Mouse (Mus musculus) hindbrain, embryonic 11.5 days (tissue): ENCODE results near the gene Nmnat2. TPM values are rescaled to one million over a fixed set of nuclear protein-coding genes. Genes with fewer than 3 reads are reported as not detected.

ENCODE experiments used
- ATAC-seq: fragments of 200-750 bp; cut with Nextera tagmentation; 2 replicates; pipeline ENCODE4 v1.8.0; 2017; ENCODE audit warnings: mild to moderate bottlenecking, moderate TSS enrichment, moderate library complexity; ENCODE audit not compliant: low FRiP score
- DNase-seq: peaks from one replicate; pipeline ENCODE4 v3.0.0-alpha.2; 2015; ENCODE audit warnings: low spot score
- H3K27ac ChIP-seq: fragments of 300-500 bp; sonication (generic); 2 replicates; pipeline ENCODE4 v1.5.1; 2014; ENCODE audit warnings: mild to moderate bottlenecking, low read depth, low read length
- H3K27me3 ChIP-seq: fragments of 300-500 bp; sonication (generic); 2 replicates; pipeline ENCODE4 v1.6.1; 2014; ENCODE audit warnings: mild to moderate bottlenecking, low read length, moderate library complexity, mixed read lengths; ENCODE audit not compliant: control insufficient read depth, insufficient read depth
- H3K36me3 ChIP-seq: fragments of 300-500 bp; sonication (generic); 2 replicates; pipeline ENCODE4 v1.6.1; 2014; ENCODE audit warnings: mild to moderate bottlenecking, low read length, moderate library complexity, mixed read lengths; ENCODE audit not compliant: control insufficient read depth, insufficient read depth
- H3K4me1 ChIP-seq: fragments of 300-500 bp; sonication (generic); replicated peaks from 2 replicates; pipeline ENCODE4 v1.6.1; 2014; ENCODE audit warnings: low read length, mixed read lengths; ENCODE audit not compliant: control insufficient read depth, insufficient read depth
- H3K4me2 ChIP-seq: fragments of 300-500 bp; sonication (generic); replicated peaks from 2 replicates; pipeline ENCODE4 v1.6.1; 2014; ENCODE audit warnings: mild to moderate bottlenecking, low read depth, low read length
- H3K4me3 ChIP-seq: fragments of 300-500 bp; sonication (generic); 2 replicates; pipeline ENCODE4 v1.5.1; 2014; ENCODE audit warnings: low read depth, low read length
- H3K9ac ChIP-seq: fragments of 300-500 bp; sonication (generic); 2 replicates; pipeline ENCODE4 v1.6.1; 2014; ENCODE audit warnings: low read depth, low read length
- H3K9me3 ChIP-seq: fragments of 300-500 bp; sonication (generic); 2 replicates; pipeline ENCODE4 v1.6.1; 2016; ENCODE audit warnings: low read length; ENCODE audit not compliant: control insufficient read depth
- WGBS: fragments of 180-500 bp; shearing (Covaris S2); extraction: QIAGEN DNeasy Blood & Tissue Kit; methylation state at CpG from one replicate; pipeline ENCODE4 v1.1.7; 2014; 5-methylcytosine and 5-hydroxymethylcytosine counted together
- polyA plus RNA-seq: library from polyadenylated mRNA; unstranded; fragments of >200 nt; fragmentation: Nextera tagmentation; extraction: Ambion mirVana; gene quantifications from 2 replicates; pipeline ENCODE4 v1.2.1, GENCODE M21; 2014

The Nmnat2 gene
- polyA plus RNA-seq, 1 experiment from 2014 or later = 36.7 TPM

DNA sequence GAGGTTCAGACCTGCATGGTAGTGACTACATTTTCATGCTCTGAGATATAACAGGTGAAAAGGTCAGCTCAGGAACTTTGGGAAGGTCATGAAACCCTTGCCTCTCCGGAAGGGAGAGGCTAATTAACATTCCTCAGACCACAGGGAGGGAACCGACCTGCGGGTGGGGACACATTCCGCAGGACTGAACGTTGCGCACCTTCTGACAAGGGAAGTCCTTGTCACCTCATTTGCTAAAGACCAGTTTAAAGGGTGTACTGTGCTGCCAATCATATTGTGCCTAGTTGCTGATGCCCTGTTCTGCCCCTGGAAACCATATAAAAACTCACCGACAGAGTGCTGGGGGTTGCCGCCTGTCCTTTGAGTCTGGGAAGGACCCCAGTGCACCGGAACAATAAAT, 54.5 kb downstream of the Nmnat2 start:
- H3K27ac ChIP-seq = no peak overlapping the region
- H3K9ac ChIP-seq = no peak overlapping the region
- DNase-seq = no peak
- no peak overlapping the region for H3K4me2 ChIP-seq
- no peaks in the 10 kb centered on the region for H3K36me3 ChIP-seq
- H3K9me3 ChIP-seq = no peaks in the 10 kb centered on the region
- ATAC-seq = no peak
- no peaks in the 10 kb centered on the region; the same call in 1 of the 2 replicates for H3K4me1 ChIP-seq
- H3K4me3 ChIP-seq = no peak overlapping the region
- H3K27me3 ChIP-seq = no peaks in the 10 kb centered on the region
- 66% methylated on average over 9 of the region's 9 CpGs for WGBS

GRCm38 (mm10) chr1:153010353-153011351, 55.9 kb downstream of the Nmnat2 start:
- no peak overlapping the region for H3K4me2 ChIP-seq
- H3K9me3 ChIP-seq = no peaks in the 10 kb centered on the region
- H3K4me3 ChIP-seq = no peak overlapping the region
- WGBS = 80% methylated on average over 13 of the region's 13 CpGs
- no peaks in the 10 kb centered on the region for H3K36me3 ChIP-seq
- ATAC-seq (no peak), DNase-seq (no peak)
- no peak overlapping the region for H3K27ac ChIP-seq
- H3K4me1 ChIP-seq = peaks cover 3% of the 10 kb centered on the region; the same call in 1 of the 2 replicates
- no peaks in the 10 kb centered on the region for H3K27me3 ChIP-seq
- no peak overlapping the region for H3K9ac ChIP-seq

DNA sequence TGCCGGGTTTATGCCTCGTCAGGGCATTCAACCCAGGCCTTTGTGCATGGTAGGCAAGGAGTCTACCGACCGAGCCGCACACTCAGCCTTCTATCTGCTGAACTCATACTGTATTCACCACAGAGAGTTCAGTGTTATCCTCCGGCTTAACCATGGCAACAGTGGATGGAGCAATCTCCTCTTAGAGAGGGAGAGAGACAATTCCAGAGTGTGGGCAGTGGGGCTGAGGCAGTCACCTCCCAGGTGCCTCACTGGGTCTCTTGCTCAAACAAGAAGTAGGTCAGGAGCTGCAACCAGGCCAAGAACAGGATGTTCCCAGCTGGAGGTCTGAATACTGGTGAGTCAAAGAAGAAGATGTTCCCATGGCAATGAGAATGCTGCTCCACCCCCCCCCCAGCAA, 56.8 kb downstream of the Nmnat2 start:
- WGBS = 85% methylated on average over 6 of the region's 6 CpGs
- Histone ChIP-seq H3K9me3 (no peaks in the 10 kb centered on the region), H3K9ac (no peak overlapping the region), H3K4me1 (peaks cover 3% of the 10 kb centered on the region; the same call in 1 of the 2 replicates), H3K36me3 (no peaks in the 10 kb centered on the region), H3K4me2 (no peak overlapping the region), H3K27me3 (no peaks in the 10 kb centered on the region), H3K4me3 (no peak overlapping the region), H3K27ac (no peak overlapping the region)
- no peak for ATAC-seq
- DNase-seq = no peak

DNA sequence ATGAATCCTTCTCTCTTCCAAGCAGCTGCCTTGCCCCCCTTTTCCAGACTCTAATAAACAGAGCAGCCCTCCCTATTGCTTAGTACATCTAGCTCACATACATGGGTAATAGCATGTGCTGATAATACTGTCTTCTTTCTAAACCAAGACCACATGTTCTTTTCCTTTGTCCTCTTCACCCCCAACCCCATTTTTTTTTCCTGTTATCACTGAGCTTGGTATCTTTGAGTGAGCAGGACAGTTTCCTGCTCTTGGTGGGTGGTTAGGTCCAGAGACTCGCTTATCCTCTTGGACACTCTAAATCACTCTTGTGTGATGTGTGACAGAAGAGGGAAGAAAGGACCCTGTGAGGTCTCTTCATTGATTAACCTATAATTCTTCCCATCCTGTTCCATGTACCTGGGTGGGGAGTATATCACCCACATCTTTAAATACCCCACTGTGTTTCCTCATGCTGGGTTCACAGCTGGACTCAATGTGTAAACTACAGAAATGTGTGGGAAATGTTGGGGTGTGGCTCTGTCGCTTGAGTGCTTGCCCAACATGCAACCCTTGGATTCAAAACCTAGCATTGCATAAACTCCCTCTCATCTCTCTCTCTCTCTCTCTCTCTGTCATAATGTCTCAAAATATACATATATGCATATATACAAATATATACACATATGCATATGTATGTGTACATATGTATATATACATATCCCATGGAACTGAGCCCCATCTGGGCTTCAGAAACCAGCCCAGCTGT, 58.9 kb downstream of the Nmnat2 start:
- no peak for DNase-seq
- H3K36me3 ChIP-seq = no peaks in the 10 kb centered on the region
- H3K27ac ChIP-seq = 0 out of 2 replicates have a peak overlapping the region, but pooled peaks have one; percentile 6
- H3K4me1 ChIP-seq = peaks cover 3% of the 10 kb centered on the region; the same call in 1 of the 2 replicates
- no peaks in the 10 kb centered on the region for H3K9me3 ChIP-seq
- H3K4me2 ChIP-seq = no peak overlapping the region
- 95% methylated on average over 2 of the region's 2 CpGs for WGBS
- H3K27me3 ChIP-seq = no peaks in the 10 kb centered on the region
- no peak for ATAC-seq
- H3K4me3 ChIP-seq = no peak overlapping the region
- no peak overlapping the region for H3K9ac ChIP-seq

- DNase-seq (peak; percentile 40), ATAC-seq (peak; percentile 53)
- Histone ChIP-seq H3K4me1 (peaks cover 3% of the 10 kb centered on the region; the same call in 1 of the 2 replicates), H3K9ac (no peak overlapping the region), H3K36me3 (no peaks in the 10 kb centered on the region), H3K4me3 (no peak overlapping the region), H3K9me3 (no peaks in the 10 kb centered on the region), H3K27ac (peak overlapping the region; percentile 6; the same call in 1 of the 2 replicates), H3K4me2 (no peak overlapping the region), H3K27me3 (no peaks in the 10 kb centered on the region)
- 17% methylated on average over 14 of the region's 14 CpGs for WGBS
Measured at GRCm38 (mm10) chr1:153014431-153015186, 59.8 kb downstream of the Nmnat2 start.

DNA sequence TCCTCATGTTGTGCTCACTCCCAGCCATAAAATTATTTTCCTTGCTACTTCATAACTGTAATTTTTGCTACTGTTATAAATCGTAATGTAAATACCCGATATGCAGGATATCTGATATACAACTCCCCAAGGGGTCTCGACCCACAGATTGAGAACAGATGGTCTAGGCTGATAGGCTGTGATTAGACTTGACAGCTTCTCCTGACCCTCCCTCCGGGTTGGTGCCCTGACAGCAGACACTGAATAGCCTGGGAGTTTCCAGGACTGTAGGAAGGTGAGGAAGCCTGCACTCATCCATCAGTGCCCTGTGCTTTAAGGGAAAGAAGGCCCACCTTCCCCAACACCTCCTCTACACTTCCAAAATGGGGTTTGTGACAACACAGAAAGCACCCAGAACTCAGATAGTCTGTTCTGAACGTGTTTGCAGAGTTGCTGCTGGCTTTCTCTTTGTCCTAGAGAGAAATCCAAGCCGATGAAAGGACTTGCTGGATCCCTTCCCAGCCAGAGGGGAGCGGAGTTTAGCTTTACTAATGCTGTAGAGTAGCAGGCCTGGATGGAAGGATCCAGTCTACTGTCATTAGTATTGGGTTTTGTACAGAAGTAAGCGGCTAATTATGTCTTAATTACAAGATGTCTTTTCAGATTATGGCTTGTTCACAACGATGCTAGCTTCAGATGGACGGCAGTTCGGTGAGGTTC, 61.8 kb downstream of the Nmnat2 start:
- H3K4me2 ChIP-seq = no peak overlapping the region
- DNase-seq (peak; percentile 51), ATAC-seq (0 out of 2 replicates have a peak, but pooled peaks have one; percentile 52)
- H3K36me3 ChIP-seq = no peaks in the 10 kb centered on the region
- no peak overlapping the region for H3K4me3 ChIP-seq
- no peak overlapping the region for H3K9ac ChIP-seq
- WGBS = 63% methylated on average over 11 of the region's 11 CpGs
- H3K4me1 ChIP-seq = peaks cover 3% of the 10 kb centered on the region; the same call in 1 of the 2 replicates
- no peaks in the 10 kb centered on the region for H3K27me3 ChIP-seq
- H3K9me3 ChIP-seq = no peaks in the 10 kb centered on the region
- H3K27ac ChIP-seq = 0 out of 2 replicates have a peak overlapping the region, but pooled peaks have one; percentile 11

- Histone ChIP-seq H3K27ac (no peak overlapping the region), H3K9ac (no peak overlapping the region), H3K9me3 (no peaks in the 10 kb centered on the region), H3K36me3 (no peaks in the 10 kb centered on the region), H3K4me3 (no peak overlapping the region), H3K4me2 (no peak overlapping the region), H3K27me3 (no peaks in the 10 kb centered on the region), H3K4me1 (peaks cover 3% of the 10 kb centered on the region; the same call in 1 of the 2 replicates)
- ATAC-seq (no peak), DNase-seq (no peak)
- 91% methylated on average over 1 of the region's 1 CpGs for WGBS
Measured at GRCm38 (mm10) chr1:153019128-153019527, 64.3 kb downstream of the Nmnat2 start.
